Mouse (Mus musculus) stomach, postnatal 0 days (tissue): ENCODE measurements around the gene Cep63. TPM values are rescaled to one million over a fixed set of nuclear protein-coding genes. Genes with fewer than 3 reads are reported as not detected.

Source experiments
- ATAC-seq: fragments of 200-750 bp; cut with Nextera tagmentation; 2 replicates; pipeline ENCODE4 v1.8.0; 2017; ENCODE audit not compliant: low FRiP score, low TSS enrichment
- DNase-seq: peaks from one replicate; pipeline ENCODE4 v3.0.0-alpha.2; 2016; ENCODE audit warnings: low spot score
- H3K27ac ChIP-seq: fragments of 300-500 bp; sonication (generic); replicated peaks from 2 replicates; pipeline ENCODE4 v1.5.1; 2014; ENCODE audit warnings: mild to moderate bottlenecking, control low read depth
- H3K27me3 ChIP-seq: fragments of 300-500 bp; sonication (generic); 2 replicates; pipeline ENCODE4 v1.6.1; 2014; ENCODE audit warnings: low read length; ENCODE audit not compliant: control insufficient read depth, insufficient read depth
- H3K36me3 ChIP-seq: fragments of 300-500 bp; sonication (generic); 2 replicates; pipeline ENCODE4 v1.6.1; 2014; ENCODE audit warnings: low read length, mixed read lengths; ENCODE audit not compliant: control insufficient read depth, insufficient read depth
- H3K4me1 ChIP-seq: fragments of 300-500 bp; sonication (generic); replicated peaks from 2 replicates; pipeline ENCODE4 v1.6.1; 2014; ENCODE audit warnings: antibody characterized with exemption; ENCODE audit not compliant: control insufficient read depth, insufficient read depth
- H3K4me2 ChIP-seq: fragments of 300-500 bp; sonication (generic); replicated peaks from 2 replicates; pipeline ENCODE4 v1.6.1; 2014; ENCODE audit warnings: low read depth, mild to moderate bottlenecking, control low read depth, moderate library complexity
- H3K4me3 ChIP-seq: fragments of 300-500 bp; sonication (generic); 2 replicates; pipeline ENCODE4 v1.5.1; 2014; ENCODE audit warnings: low read depth, low read length, control low read depth
- H3K9ac ChIP-seq: fragments of 300-500 bp; sonication (generic); 2 replicates; pipeline ENCODE4 v1.6.1; 2014; ENCODE audit warnings: mild to moderate bottlenecking, low read length, control low read depth, mixed read lengths
- H3K9me3 ChIP-seq: fragments of 300-500 bp; sonication (generic); 2 replicates; pipeline ENCODE4 v1.6.1; 2016; ENCODE audit warnings: low read length; ENCODE audit not compliant: control insufficient read depth
- CTCF ChIP-seq: IDR thresholded peaks from 2 replicates; pipeline ENCODE4 v1.5.1; 2016; ENCODE audit warnings: antibody characterized with exemption, low read depth, mild to moderate bottlenecking, moderate library complexity
- EP300 ChIP-seq: optimal IDR thresholded peaks from 2 replicates; pipeline ENCODE3; 2016; ENCODE audit warnings: antibody characterized with exemption
- WGBS: fragments of 180-500 bp; shearing (Covaris S2); extraction: QIAGEN DNeasy Blood & Tissue Kit; methylation state at CpG from one replicate; pipeline ENCODE4 v1.1.7; 2014; 5-methylcytosine and 5-hydroxymethylcytosine counted together
- polyA plus RNA-seq: library from polyadenylated mRNA; unstranded; fragments of >200 nt; fragmentation: Nextera tagmentation; extraction: Ambion mirVana; gene quantifications from 2 replicates; pipeline ENCODE4 v1.2.1, GENCODE M21; 2015

Cep63 gene
- polyA plus RNA-seq, 1 experiment from 2014 or later = 24.4 TPM

DNA sequence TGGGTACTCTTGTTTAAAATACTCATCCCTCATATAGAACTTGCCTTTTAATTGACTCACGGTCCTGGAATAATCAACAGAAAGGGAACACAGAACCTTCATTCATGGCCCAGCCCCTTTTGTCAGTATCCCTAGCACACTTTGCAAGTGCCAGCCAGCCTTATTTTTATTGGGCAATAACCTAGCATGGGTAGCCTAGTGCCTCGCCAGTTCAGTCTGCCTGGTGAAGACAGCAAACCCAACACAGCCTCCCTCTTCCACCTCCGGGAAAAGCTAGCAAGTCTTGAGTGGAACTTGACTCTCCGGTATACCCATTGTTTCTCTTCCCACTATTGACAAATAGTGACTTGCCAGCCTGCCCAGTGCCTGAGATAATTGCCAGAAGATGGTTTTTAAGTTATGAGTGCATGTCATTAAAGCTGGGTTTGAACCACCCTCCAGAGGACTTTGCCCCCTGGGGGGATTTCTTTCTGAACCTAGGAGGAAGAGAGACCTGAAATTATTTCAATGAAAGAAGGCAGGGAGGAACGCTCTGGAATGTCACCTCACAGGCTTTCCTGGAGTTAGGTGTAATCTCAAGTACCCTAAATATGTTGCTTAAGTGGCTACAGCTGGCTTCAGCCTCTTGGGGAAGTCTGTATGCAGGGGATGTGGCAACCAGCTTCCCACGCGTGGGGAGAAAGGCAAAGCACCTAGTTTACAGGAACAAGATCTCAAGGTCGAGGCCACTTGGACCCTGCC is 30.2 kb upstream of the Cep63 start:
- 49% methylated on average over 8 of the region's 8 CpGs for WGBS
- Histone ChIP-seq H3K27ac (no peak overlapping the region), H3K4me3 (no peak overlapping the region), H3K9me3 (no peaks in the 10 kb centered on the region), H3K27me3 (no peaks in the 10 kb centered on the region), H3K36me3 (no peaks in the 10 kb centered on the region), H3K4me1 (no peaks in the 10 kb centered on the region), H3K9ac (no peak overlapping the region), H3K4me2 (no peak overlapping the region)
- DNase-seq (no peak), ATAC-seq (no peak)
- TF ChIP-seq CTCF = no peak
- TF ChIP-seq EP300 = no peak

DNA sequence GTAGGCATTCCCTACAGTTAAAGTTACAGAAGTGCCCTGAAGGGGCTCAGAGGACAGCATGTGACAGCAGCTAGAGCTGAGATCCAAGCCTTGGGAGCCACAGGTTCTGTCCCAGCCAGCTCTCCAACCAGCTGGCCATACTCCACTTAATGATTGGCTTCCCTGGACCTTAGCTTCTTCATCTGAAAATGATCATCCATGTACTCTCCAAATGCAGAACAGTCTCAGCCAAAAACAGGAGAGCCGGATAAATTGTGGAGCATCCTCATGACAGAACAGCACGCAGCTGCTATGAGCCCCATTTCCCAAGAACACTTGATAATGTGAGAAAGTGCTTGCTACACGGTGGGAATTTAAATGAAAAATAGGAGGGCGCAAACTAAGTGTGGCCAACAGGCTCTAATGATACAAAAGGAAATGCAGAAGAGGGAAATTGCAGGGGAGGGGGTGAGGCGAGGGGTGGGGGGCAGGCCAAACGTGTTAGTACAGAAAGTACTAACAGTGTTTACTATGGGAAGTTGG is 24.9 kb upstream of the Cep63 start:
- H3K27me3 ChIP-seq = no peaks in the 10 kb centered on the region
- DNase-seq (no peak), ATAC-seq (no peak)
- 48% methylated on average over 6 of the region's 6 CpGs for WGBS
- TF ChIP-seq CTCF (no peak), EP300 (no peak)
- no peaks in the 10 kb centered on the region for H3K9me3 ChIP-seq
- H3K4me1 ChIP-seq = no peaks in the 10 kb centered on the region
- no peak overlapping the region for H3K9ac ChIP-seq
- no peaks in the 10 kb centered on the region for H3K36me3 ChIP-seq
- no peak overlapping the region for H3K4me2 ChIP-seq
- no peak overlapping the region for H3K27ac ChIP-seq
- no peak overlapping the region for H3K4me3 ChIP-seq

- no peak for TF ChIP-seq CTCF
- TF ChIP-seq EP300 = no peak
Measured at GRCm38 (mm10) chr9:102650637-102651036, 24.3 kb upstream of the Cep63 start.

GRCm38 (mm10) chr9:102649917-102650527 is 23.7 kb upstream of the Cep63 start:
- ATAC-seq (peak; percentile 88), DNase-seq (no peak)
- WGBS = 20% methylated on average over 17 of the region's 17 CpGs
- Histone ChIP-seq H3K4me3 (no peak overlapping the region), H3K36me3 (no peaks in the 10 kb centered on the region), H3K27ac (peak overlapping the region; percentile 20), H3K4me1 (no peaks in the 10 kb centered on the region), H3K9me3 (no peaks in the 10 kb centered on the region), H3K27me3 (no peaks in the 10 kb centered on the region), H3K4me2 (0 out of 2 replicates have a peak overlapping the region, but pooled peaks have one; percentile 18), H3K9ac (no peak overlapping the region)
- no peak for TF ChIP-seq CTCF
- TF ChIP-seq EP300 = peak; percentile 70

More at GRCm38 (mm10) chr9:102650637-102651036, 24.3 kb upstream of the Cep63 start:
- H3K27me3 ChIP-seq = no peaks in the 10 kb centered on the region
- DNase-seq (no peak), ATAC-seq (no peak)
- peak overlapping the region; percentile 1 for H3K27ac ChIP-seq
- no peak overlapping the region for H3K4me3 ChIP-seq
- no peak overlapping the region for H3K9ac ChIP-seq
- H3K4me2 ChIP-seq = 0 out of 2 replicates have a peak overlapping the region, but pooled peaks have one; percentile 18
- no peaks in the 10 kb centered on the region for H3K9me3 ChIP-seq
- no peaks in the 10 kb centered on the region for H3K36me3 ChIP-seq
- WGBS = 37% methylated on average over 7 of the region's 7 CpGs
- no peaks in the 10 kb centered on the region for H3K4me1 ChIP-seq

GRCm38 (mm10) chr9:102647010-102647409 is 20.7 kb upstream of the Cep63 start:
- WGBS = 73% methylated on average over 6 of the region's 6 CpGs

More at GRCm38 (mm10) chr9:102647010-102647409, 20.7 kb upstream of the Cep63 start:
- Histone ChIP-seq H3K4me1 (0 out of 2 replicates have a peak, but pooled peaks cover 6% of the 10 kb centered on the region), H3K9ac (no peak overlapping the region), H3K4me2 (no peak overlapping the region), H3K27ac (no peak overlapping the region), H3K36me3 (no peaks in the 10 kb centered on the region), H3K4me3 (no peak overlapping the region), H3K9me3 (no peaks in the 10 kb centered on the region), H3K27me3 (no peaks in the 10 kb centered on the region)
- DNase-seq (no peak), ATAC-seq (no peak)
- TF ChIP-seq EP300 (no peak), CTCF (no peak)
